Mouse (Mus musculus): ENCODE results near the gene Iqca. TPM values are rescaled to one million over a fixed set of nuclear protein-coding genes. Genes with fewer than 3 reads are reported as not detected.

Iqca gene
- 0.62 and 0.93 TPM in 2 replicates for polyA plus RNA-seq (2015; fragmentation: Nextera tagmentation; extraction: Ambion mirVana)

GRCm38 (mm10) chr1:90153099-90153744, at the start of gene Iqca:
Iqca (minus strand) TSS chr1:90153401.
- peaks cover 21% of the 10 kb centered on the region for H3K4me1 ChIP-seq
- no peaks in the 10 kb centered on the region for H3K27me3 ChIP-seq
- H3K4me3 ChIP-seq: peak within 1 kb of the TSS; percentile 26
- 3% methylated on average over 18 of the region's 18 CpGs for WGBS
- peak; percentile 96 for ATAC-seq
- 0 out of 2 replicates have a peak, but pooled peaks cover 3% of the 10 kb centered on the region for H3K9me3 ChIP-seq (replicated peaks)
- peak within 1 kb of the TSS; percentile 6; the same call in 1 of the 2 replicates for H3K27ac ChIP-seq
- H3K4me2 ChIP-seq: peak within 1 kb of the TSS; percentile 57
- no peaks in the 10 kb centered on the region for H3K36me3 ChIP-seq (ENCODE audit: poor library complexity, severe bottlenecking)
- peak within 1 kb of the TSS; percentile 30; the same call in 1 of the 2 replicates for H3K9ac ChIP-seq

- Histone ChIP-seq H3K36me3 (ENCODE audit: poor library complexity, severe bottlenecking) (no peaks in the 10 kb centered on the region), H3K4me3 (no peak overlapping the region), H3K4me2 (peak overlapping the region; percentile 67), H3K9me3 (replicated peaks) (0 out of 2 replicates have a peak, but pooled peaks cover 2% of the 10 kb centered on the region), H3K27ac (no peak overlapping the region), H3K4me1 (peaks cover 49% of the 10 kb centered on the region), H3K27me3 (peaks cover 13% of the 10 kb centered on the region; the same call in 1 of the 2 replicates), H3K9ac (peak overlapping the region; percentile 34; the same call in 1 of the 2 replicates)
- 7% methylated on average over 23 of the region's 23 CpGs for WGBS
- ATAC-seq: peak; percentile 22
Measured at GRCm38 (mm10) chr1:90202207-90202978, 49.2 kb upstream of the Iqca start.

- no peak overlapping the region for H3K9ac ChIP-seq
- no peak overlapping the region for H3K27ac ChIP-seq
- H3K4me3 ChIP-seq: no peak overlapping the region
- 44% methylated on average over 2 of the region's 2 CpGs for WGBS
- no peak overlapping the region for H3K4me2 ChIP-seq
- H3K27me3 ChIP-seq: peaks cover 13% of the 10 kb centered on the region; the same call in 1 of the 2 replicates
- H3K36me3 ChIP-seq (ENCODE audit: poor library complexity, severe bottlenecking): no peaks in the 10 kb centered on the region
- ATAC-seq: no peak
- 0 out of 2 replicates have a peak, but pooled peaks cover 2% of the 10 kb centered on the region for H3K9me3 ChIP-seq (replicated peaks)
- H3K4me1 ChIP-seq: peaks cover 41% of the 10 kb centered on the region
Measured at GRCm38 (mm10) chr1:90201655-90202054, 48.5 kb upstream of the Iqca start.

- Histone ChIP-seq H3K9ac (no peak overlapping the region), H3K4me3 (no peak overlapping the region), H3K4me2 (no peak overlapping the region), H3K4me1 (peaks cover 37% of the 10 kb centered on the region), H3K27me3 (peaks cover 13% of the 10 kb centered on the region; the same call in 1 of the 2 replicates), H3K36me3 (ENCODE audit: poor library complexity, severe bottlenecking) (no peaks in the 10 kb centered on the region), H3K9me3 (replicated peaks) (0 out of 2 replicates have a peak, but pooled peaks cover 2% of the 10 kb centered on the region), H3K27ac (no peak overlapping the region)
- ATAC-seq: no peak
- 93% methylated on average over 5 of the region's 5 CpGs for WGBS
Measured at GRCm38 (mm10) chr1:90201246-90201645, 48.0 kb upstream of the Iqca start.

- 23% methylated on average over 6 of the region's 6 CpGs for WGBS
- Histone ChIP-seq H3K4me1 (peaks cover 26% of the 10 kb centered on the region), H3K36me3 (ENCODE audit: poor library complexity, severe bottlenecking) (no peaks in the 10 kb centered on the region), H3K9ac (no peak overlapping the region), H3K9me3 (replicated peaks) (peaks cover 10% of the 10 kb centered on the region; the same call in 1 of the 2 replicates), H3K4me3 (no peak overlapping the region), H3K27me3 (no peaks in the 10 kb centered on the region), H3K4me2 (no peak overlapping the region), H3K27ac (no peak overlapping the region)
- ATAC-seq: peak; percentile 33; the same call in 1 of the 2 replicates
Measured at GRCm38 (mm10) chr1:90189046-90189445, 35.8 kb upstream of the Iqca start.

- ATAC-seq: no peak
- Histone ChIP-seq H3K27me3 (no peaks in the 10 kb centered on the region), H3K9me3 (replicated peaks) (peaks cover 10% of the 10 kb centered on the region; the same call in 1 of the 2 replicates), H3K27ac (no peak overlapping the region), H3K4me1 (peaks cover 30% of the 10 kb centered on the region), H3K4me3 (no peak overlapping the region), H3K9ac (no peak overlapping the region), H3K36me3 (ENCODE audit: poor library complexity, severe bottlenecking) (no peaks in the 10 kb centered on the region), H3K4me2 (no peak overlapping the region)
- WGBS: 89% methylated on average over 5 of the region's 5 CpGs
Measured at GRCm38 (mm10) chr1:90186874-90187273, 33.7 kb upstream of the Iqca start.

GRCm38 (mm10) chr1:90186173-90186572, 33.0 kb upstream of the Iqca start:
- H3K9ac ChIP-seq: no peak overlapping the region
- H3K4me1 ChIP-seq: peaks cover 30% of the 10 kb centered on the region
- WGBS: 88% methylated on average over 4 of the region's 4 CpGs

GRCm38 (mm10) chr1:90183602-90184001, 30.4 kb upstream of the Iqca start:
- Histone ChIP-seq H3K4me3 (no peak overlapping the region), H3K4me2 (no peak overlapping the region), H3K27me3 (no peaks in the 10 kb centered on the region), H3K36me3 (ENCODE audit: poor library complexity, severe bottlenecking) (no peaks in the 10 kb centered on the region), H3K9me3 (replicated peaks) (peaks cover 10% of the 10 kb centered on the region; the same call in 1 of the 2 replicates), H3K27ac (no peak overlapping the region), H3K9ac (no peak overlapping the region), H3K4me1 (peaks cover 10% of the 10 kb centered on the region)
- WGBS: 71% methylated on average over 6 of the region's 6 CpGs
- ATAC-seq: no peak

More at GRCm38 (mm10) chr1:90186173-90186572, 33.0 kb upstream of the Iqca start:
- Histone ChIP-seq H3K36me3 (ENCODE audit: poor library complexity, severe bottlenecking) (no peaks in the 10 kb centered on the region), H3K27ac (no peak overlapping the region), H3K4me2 (no peak overlapping the region), H3K9me3 (replicated peaks) (peaks cover 10% of the 10 kb centered on the region; the same call in 1 of the 2 replicates), H3K4me3 (no peak overlapping the region), H3K27me3 (no peaks in the 10 kb centered on the region)
- no peak for ATAC-seq

- Histone ChIP-seq H3K4me1 (peaks cover 8% of the 10 kb centered on the region; the same call in 1 of the 2 replicates), H3K9ac (no peak overlapping the region), H3K27me3 (no peaks in the 10 kb centered on the region), H3K9me3 (replicated peaks) (peaks cover 10% of the 10 kb centered on the region; the same call in 1 of the 2 replicates), H3K27ac (no peak overlapping the region), H3K4me3 (no peak overlapping the region), H3K4me2 (no peak overlapping the region), H3K36me3 (ENCODE audit: poor library complexity, severe bottlenecking) (no peaks in the 10 kb centered on the region)
- 68% methylated on average over 5 of the region's 5 CpGs for WGBS
- no peak for ATAC-seq
Measured at GRCm38 (mm10) chr1:90182521-90182920, 29.3 kb upstream of the Iqca start.

- Histone ChIP-seq H3K27me3 (no peaks in the 10 kb centered on the region), H3K36me3 (ENCODE audit: poor library complexity, severe bottlenecking) (no peaks in the 10 kb centered on the region), H3K27ac (no peak overlapping the region), H3K4me1 (peaks cover 12% of the 10 kb centered on the region; the same call in 1 of the 2 replicates), H3K4me3 (no peak overlapping the region), H3K9ac (no peak overlapping the region), H3K9me3 (replicated peaks) (peaks cover 3% of the 10 kb centered on the region; the same call in 1 of the 2 replicates), H3K4me2 (no peak overlapping the region)
- no peak for ATAC-seq
- 87% methylated on average over 12 of the region's 12 CpGs for WGBS
Measured at GRCm38 (mm10) chr1:90180966-90181699, 27.9 kb upstream of the Iqca start.

GRCm38 (mm10) chr1:90180479-90180878, 27.3 kb upstream of the Iqca start:
- Histone ChIP-seq H3K9ac (no peak overlapping the region), H3K27me3 (no peaks in the 10 kb centered on the region), H3K27ac (no peak overlapping the region), H3K9me3 (replicated peaks) (no peaks in the 10 kb centered on the region), H3K36me3 (ENCODE audit: poor library complexity, severe bottlenecking) (no peaks in the 10 kb centered on the region), H3K4me1 (peaks cover 14% of the 10 kb centered on the region; the same call in 1 of the 2 replicates), H3K4me2 (no peak overlapping the region), H3K4me3 (no peak overlapping the region)
- WGBS: 75% methylated on average over 7 of the region's 7 CpGs
- ATAC-seq: no peak
